Mouse (Mus musculus) left cerebral cortex, adult 18-20 months (tissue): Measurements from ENCODE around the gene Clasp2. TPM values are rescaled to one million over a fixed set of nuclear protein-coding genes. Genes with fewer than 3 reads are reported as not detected.

Experiments
- DNase-seq, 2 experiments: peaks; one replicate each; pipeline ENCODE4 v3.0.0; 2021 to 2022; ENCODE audit warnings: low spot score in 2 of 2, mixed read lengths in 1 of 2
- total RNA-seq, 2 experiments: library from RNA; stranded (reverse); gene quantifications; 2 replicates each; pipeline ENCODE4 v1.2.3; 2021

Gene Clasp2
- total RNA-seq, 2 experiments from 2014 or later = 199 to 200 TPM

DNA sequence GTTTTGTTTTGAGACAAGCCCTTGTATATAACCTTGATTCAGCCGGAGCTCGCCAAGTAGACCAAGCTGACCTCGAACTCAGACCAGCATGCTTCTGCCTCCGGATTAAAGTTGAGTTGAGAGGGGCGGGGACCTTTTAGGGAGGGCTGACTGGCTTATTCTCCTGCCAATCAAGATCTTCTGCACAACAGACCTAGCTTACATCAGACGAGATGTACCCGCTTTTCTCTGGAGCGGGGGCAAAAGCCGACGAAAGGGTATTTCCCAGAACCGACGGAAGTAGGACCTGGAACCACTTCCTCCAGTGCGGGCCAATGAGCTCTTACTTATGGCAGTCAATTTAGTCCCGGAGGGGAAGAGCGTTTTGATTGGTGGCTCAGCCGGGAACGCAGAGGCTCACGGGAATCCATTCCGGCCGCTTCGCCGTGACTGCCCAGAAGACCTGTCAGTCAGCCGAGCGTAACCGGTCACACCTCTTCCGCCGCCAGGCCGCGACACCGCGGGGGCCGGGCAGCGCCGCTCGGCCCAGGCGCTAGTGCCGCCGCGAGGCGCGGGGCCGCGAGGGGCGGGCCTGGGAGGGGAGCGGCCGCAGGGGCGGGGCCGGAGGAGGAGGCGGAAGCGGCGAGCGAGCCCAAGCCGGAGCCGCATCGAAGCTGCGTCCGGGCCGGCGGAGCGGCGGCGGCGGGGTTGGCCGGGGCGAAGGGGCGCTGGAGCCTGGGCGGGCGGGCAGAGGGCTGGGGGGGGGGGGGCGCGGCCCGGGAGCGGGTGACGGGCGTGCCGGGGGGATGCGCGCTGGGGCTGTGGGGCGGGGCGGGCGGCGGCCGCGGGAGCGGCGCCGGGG lies 189.5 kb downstream of the Clasp2 start, which contains the start of gene Ubp1:
Ubp1 (plus strand) TSS at position 401 of the 841 bp plus-strand sequence.
- peak; percentile 93 to 97 for DNase-seq

DNA sequence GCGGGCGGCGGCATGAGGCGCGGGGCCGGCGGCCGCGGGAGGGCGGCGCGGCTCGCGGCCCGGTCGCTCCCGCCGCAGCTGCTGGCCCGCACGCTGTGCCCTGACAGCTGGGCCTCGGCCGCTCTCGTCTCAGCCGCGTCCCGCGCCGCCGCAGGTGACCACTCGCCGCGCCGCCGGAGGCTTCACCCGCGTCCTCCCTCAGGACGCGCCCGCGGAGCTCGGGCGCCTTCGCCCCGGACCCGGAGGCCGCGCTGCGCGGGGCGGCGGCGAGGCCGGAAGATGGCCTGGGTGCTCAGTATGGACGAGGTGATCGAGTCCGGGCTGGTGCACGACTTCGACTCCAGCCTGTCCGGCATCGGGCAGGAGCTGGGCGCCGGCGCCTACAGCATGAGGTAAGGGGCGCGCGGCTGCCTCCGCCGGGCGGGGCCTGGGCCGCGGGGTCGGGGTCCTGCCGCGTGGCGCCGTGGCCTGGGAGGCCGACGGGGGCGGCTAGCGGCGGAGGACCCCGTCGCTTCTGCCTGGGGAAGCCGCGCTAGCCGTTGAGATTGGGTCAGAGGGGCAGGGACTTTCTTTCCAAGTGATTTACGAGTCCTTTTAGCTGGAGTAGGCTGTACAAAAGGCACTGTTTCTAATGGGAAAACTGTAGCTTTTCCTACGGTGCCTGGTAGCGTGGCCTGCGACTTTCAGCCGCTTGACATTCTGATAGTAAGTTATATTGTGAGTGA lies 190.3 kb downstream of the Clasp2 start:
- DNase-seq = peak in 1 of 2 experiments; percentile 23

DNA sequence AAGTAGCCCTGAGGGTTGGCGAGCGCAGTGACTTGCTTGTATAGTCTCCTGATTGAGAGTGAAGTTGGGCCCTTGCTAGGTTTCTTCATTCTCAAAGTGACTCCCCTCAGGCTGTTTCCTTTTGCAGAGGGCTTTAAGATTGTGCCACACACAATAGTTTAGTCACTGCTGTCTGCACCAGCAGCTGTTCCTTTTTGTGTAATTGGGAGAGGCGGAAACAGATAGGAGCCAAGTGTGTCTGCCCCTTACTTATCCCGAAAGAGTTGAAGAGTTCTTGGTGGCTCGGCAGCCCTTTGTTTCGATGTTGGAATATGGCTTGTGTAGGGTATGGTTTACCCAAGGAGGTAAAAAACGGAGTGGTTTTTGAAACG lies 190.8 kb downstream of the Clasp2 start:
- no peak for DNase-seq

DNA sequence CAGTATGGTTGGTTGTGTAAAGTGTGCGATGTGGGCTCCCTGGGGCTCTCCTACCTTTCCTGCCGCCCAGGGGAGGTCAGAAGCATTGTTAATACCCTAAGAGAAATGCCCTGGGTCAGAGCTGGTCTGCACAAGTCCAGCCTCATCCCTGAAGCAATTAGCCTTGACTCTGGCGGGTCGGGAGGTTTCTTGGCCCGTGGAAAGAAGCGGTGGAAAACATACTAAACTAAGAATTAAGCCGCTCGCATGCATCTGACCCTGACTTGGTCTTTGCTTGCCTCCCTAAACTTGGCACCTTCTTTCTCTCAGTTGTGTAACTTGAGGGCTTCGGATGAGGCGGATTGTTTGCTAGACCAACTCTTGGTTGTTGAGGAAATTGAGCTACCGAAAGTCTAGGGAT lies 191.2 kb downstream of the Clasp2 start:
- no peak for DNase-seq

DNA sequence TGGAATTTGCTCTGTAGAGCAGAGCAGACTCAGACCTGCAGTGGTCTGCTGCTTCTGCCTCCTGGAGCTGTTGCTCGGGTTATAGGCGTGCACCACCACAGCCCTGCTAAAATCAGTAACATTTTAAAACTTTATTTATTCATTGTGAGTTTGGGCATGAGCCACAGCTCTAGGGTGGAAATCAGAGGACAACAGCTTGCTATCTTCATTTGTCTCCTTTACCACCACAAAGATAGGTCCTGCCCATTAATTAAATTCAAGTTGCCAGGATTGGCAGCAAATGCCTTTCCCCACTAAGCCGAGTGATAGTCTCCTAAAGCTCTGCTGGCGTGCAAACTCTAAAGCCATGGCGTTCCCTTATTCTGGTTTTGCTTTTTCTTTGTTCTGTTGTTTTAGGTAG lies 194.4 kb downstream of the Clasp2 start:
- DNase-seq = no peak

DNA sequence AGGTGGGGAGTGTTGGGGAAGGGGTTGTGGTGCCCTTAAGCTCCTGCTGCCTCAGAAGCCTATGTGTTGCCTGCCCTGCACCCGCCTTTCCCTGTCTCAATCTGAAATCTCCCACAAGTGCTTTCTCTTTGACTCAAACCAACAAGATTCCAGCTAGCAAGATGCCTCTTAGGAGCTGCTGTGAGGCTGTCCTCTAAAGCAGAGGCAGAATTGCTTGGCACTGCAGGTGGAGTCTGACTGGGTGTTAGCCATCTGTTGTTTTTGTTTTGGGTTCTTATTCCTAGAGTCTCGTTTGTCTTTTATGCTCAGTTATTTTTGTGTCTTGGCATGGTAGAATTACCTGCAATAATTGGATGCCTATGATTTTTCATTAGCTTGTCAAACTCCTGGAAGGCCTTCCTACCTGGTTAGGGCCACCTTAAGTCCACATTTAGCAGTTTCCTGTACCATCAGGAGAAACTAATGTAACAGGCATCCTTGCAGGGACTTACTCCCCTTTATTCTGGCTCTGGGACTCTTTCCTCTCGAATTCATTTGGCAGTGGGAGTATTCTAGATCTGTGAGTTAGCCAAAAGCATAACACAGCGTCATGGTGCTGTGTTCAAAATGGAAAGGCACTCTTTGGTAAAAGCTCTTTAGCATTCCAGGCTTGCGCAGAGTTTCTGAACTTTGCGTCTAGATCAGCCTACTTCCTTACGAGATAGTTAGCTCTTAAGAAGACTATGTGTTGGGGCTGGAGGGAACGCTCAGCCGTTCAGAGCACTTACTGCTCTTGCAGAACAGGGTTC lies 198.0 kb downstream of the Clasp2 start:
- peak in 1 of 2 experiments; percentile 15 for DNase-seq

DNA sequence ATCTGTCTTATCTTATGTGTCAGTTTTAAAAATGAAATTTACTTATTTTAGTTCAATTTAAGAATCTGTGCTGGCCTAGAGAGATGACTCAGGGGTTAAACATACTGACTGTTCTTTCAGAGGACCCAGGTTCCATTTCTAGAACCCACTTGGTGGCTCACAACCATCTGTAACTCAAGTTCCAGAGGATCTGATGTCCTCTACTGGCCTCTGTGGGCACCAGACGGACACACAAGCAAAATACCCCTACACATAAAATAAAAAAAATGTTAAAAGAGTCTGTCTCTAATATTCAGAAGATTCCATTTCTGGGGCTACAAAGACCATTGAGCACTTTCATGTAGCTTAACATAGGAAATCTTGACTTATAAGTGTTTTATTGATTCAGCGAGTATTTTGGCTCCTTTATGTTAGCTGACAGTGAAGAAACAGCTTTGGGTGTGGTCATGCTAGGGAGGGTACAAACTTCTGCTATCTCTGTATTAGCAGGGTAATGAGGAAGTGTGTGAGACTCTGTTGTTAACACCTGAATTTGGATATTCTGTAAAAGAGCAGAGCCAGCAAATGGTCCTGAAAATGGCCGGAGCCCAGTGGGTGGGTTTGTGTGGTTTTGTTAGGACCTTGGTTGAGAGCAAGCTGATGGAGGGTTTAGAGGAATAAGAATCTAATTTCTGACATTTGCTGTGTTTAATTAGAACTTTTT lies 200.0 kb downstream of the Clasp2 start:
- DNase-seq = no peak

DNA sequence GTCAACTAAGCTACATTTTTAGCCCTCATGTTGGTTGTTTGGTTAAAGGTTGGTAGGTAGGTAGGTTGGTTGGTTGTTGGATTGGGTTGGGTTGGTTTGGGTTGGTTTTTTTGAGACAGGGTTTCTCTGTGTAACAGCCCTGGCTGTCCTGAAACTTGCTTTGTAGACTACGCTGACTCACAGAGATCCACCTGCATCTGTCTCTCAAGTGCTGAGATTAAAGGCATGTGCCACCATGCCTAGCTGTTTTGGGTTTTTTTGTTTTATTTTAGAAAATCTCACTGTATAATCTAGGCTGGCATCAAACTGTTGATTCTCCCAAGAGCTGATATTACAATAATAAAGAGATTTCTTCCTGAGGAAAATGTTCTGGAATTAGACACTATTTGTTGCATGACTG lies 202.1 kb downstream of the Clasp2 start:
- DNase-seq = no peak

DNA sequence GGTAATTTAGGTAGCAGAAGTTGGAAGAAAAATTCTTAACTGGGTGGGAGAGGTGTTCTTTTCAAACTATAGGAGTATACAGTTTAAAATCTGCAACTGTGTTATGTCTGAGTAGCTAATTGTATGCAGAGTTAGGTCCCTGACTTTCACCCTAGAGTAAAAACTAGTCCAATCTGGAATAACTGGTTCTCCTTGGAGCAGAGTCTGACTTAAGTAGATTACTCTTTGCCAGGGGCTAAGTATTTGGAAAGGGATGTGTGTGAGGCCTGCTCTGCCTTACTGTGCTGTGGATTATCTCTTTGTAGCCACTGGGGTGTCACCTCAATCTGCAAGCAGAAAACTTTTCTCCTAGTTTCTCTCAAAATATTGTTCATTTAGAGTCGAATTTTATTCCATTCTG lies 205.9 kb downstream of the Clasp2 start:
- no peak for DNase-seq

DNA sequence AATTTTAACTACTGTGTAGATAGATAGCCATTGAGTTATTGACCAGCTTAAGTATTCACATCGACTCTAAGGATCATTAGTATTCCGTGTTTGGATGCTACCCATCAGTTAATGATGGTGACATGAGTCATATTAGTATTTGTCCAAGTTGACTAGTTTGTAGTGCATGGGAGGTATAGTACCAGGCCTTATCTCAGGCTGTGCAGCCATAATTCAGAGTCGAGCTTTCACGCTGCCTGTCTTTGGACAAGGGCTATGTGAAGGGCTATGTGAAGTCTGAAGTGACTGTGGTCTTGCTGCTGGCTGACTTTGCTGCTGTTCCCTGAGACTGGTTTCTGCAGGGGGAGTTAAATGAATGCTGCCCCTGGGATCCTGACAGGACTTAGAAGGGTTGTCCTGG lies 216.5 kb downstream of the Clasp2 start:
- DNase-seq = no peak

DNA sequence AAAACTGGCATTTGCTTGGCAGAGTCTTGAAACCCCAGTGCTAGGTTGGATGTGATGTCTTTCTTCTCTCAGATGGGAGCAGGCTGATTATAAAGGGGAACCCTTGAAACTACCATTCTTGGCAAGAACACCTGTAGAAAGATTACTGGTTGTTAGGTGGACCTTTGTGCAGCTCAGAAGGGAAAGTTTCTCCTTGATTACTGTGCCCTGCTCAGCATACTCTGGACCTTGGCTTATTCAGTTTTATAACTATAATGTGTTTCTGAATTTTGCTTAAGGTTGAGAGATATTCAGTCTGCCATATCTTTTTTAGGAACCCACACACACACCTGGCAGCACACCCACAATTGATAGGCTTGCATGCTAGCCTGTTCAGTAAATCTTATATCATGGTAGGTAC lies 222.4 kb downstream of the Clasp2 start:
- DNase-seq = no peak

DNA sequence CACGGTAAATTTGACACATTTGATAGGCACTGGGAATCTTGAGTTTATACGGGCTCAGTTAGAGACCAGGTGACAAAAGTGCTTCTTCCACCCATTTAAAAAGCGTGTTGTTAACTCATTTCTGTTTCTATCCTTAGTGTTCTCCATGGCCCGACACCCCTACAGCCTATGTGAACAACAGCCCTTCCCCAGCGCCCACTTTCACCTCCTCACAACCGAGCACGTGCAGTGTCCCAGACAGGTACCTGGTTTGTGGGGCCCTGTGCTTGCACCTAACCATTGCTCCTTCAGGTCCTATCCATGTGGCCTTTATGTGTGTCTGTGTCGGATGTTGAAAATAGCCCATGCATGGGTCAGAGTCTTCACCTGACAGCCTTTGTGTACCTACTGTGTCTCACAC lies 223.1 kb downstream of the Clasp2 start:
- no peak for DNase-seq

DNA sequence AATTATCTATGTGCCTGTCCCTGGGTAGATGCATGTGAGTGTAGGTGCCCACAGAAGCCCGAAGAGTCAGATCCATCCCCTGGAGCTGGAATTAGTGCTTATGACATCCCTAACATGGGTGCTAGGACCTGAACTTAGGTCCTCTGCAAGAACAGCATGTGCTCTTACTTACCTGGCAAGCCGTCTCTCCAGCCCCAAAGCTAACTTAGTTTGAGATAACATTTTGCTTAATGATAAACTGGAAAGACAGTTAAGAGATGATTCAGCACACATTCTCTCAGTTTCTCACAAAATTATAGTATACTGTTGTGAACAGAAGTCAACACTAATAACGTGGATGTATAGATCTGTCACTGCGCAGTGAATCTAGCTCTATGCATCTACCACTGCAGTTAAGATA lies 225.6 kb downstream of the Clasp2 start:
- DNase-seq = no peak

DNA sequence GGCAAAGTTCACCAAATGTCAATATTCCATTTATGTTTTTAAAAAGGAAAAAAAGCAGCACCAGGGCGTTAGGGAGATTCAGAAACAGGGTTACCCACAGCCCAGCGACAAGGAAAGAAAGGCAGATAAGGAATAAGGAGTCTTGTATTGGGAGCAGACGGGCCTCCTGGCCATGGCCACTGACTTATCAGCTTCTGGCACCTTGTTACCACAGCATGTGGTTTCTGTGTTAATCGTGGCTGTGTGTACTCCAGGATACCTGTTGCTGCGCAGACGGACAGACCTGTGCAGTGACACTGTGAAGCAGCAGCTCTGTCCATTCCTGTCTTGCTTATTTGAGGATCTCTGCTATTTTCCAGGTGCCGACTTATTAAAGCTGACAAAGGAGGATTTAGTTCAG lies 227.7 kb downstream of the Clasp2 start:
- DNase-seq = no peak

Other genes starting within 250 kb of the Clasp2 start
- gene Pdcd6ip, start 33.2 kb upstream of the Clasp2 start, total RNA-seq = 10 to 100 TPM; 66.4 to 68.1 TPM
- 10 to 100 TPM; 65.0 to 65.2 TPM for gene Ubp1, start 189.5 kb downstream of the Clasp2 start, total RNA-seq